Mouse (Mus musculus) cortical plate, adult 2 months (tissue): ENCODE results near the gene Acss3. TPM values are rescaled to one million over a fixed set of nuclear protein-coding genes. Genes with fewer than 3 reads are reported as not detected.

Source experiments
- H3K27ac ChIP-seq: fragments of 200-500 bp; 2 replicates; pipeline ENCODE4 v1.5.1; 2012; ENCODE audit warnings: low read length, control low read depth, inconsistent platforms; ENCODE audit not compliant: insufficient read depth
- H3K4me1 ChIP-seq: fragments of 200-500 bp; 2 replicates; pipeline ENCODE4 v1.6.1; 2011; ENCODE audit warnings: low read length; ENCODE audit not compliant: control insufficient read depth, insufficient read depth
- H3K4me3 ChIP-seq: fragments of 200-500 bp; 2 replicates; pipeline ENCODE4 v1.5.1; 2011; ENCODE audit warnings: mild to moderate bottlenecking, low read length, control low read depth; ENCODE audit not compliant: insufficient read depth
- CTCF ChIP-seq: fragments of 200-500 bp; IDR thresholded peaks from 2 replicates; pipeline ENCODE4 v1.5.1; 2011; ENCODE audit warnings: mild to moderate bottlenecking, control low read depth, low read length; ENCODE audit not compliant: insufficient read depth; ENCODE audit errors: extremely low read depth
- POLR2A ChIP-seq: fragments of 200-500 bp; IDR thresholded peaks from 2 replicates; pipeline ENCODE4 v1.6.1; 2011; ENCODE audit warnings: mild to moderate bottlenecking, low read length, control low read depth; ENCODE audit not compliant: insufficient read depth; ENCODE audit errors: extremely low read depth
- polyA plus RNA-seq: library from polyadenylated mRNA; depleted of rRNA; stranded (reverse); fragments of >200 nt; gene quantifications from 2 replicates; pipeline ENCODE4 v1.2.3, GENCODE M21; 2012; rRNA removed

Gene Acss3
- polyA plus RNA-seq, 1 experiment: 0.81 TPM

DNA sequence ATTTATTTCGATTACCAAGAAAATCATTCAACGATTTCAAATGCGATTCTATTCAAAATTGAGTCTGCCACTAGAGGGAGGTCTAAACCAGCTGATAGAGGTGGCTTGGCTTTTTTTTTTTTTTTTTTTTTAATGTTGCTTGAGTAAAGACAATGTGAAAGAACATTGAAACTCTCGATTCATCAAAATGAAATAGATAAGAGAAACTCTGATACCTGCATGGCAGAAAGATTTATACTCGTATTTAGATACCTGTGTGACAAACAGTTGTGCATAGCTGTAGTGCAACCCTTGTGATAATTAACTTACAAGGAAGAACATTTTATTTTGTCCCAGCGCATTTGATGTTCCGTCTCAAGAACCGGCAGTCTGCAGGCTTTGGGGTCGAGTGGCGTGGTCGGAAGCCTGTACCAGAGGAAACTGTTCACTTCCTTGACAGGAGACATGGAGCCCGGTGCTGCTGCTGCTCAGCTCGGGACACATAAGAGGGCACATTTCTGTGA lies 190.8 kb downstream of the Acss3 start:
- TF ChIP-seq CTCF: no peak
- no peak for TF ChIP-seq POLR2A
- Histone ChIP-seq H3K4me3 (no peak overlapping the region), H3K27ac (no peak overlapping the region), H3K4me1 (no peaks in the 10 kb centered on the region; the same call in 1 of the 2 replicates)

GRCm38 (mm10) chr10:106928576-106929332 lies 194.7 kb downstream of the Acss3 start:
- Histone ChIP-seq H3K4me3 (no peak overlapping the region), H3K27ac (no peak overlapping the region), H3K4me1 (no peaks in the 10 kb centered on the region; the same call in 1 of the 2 replicates)
- TF ChIP-seq POLR2A: no peak
- no peak for TF ChIP-seq CTCF

DNA sequence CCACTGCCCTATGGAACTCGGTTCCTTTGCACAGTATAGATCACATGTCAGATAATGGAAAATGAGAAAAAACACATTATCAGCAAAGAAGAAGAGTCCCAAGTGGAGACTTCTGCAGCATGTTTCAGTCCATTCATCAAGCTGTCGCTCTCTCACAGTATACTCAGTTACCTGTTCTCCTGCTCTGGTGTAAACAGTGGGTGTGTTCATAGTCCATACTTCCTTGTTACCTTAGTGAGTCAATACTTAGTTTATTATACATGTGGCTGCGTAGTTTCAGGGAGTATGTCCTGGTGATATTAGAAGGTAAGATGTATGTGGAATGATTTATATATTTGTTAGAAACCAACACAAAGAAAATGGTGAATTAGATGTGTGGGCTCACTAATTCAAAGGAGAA lies 198.7 kb downstream of the Acss3 start:
- Histone ChIP-seq H3K4me3 (no peak overlapping the region), H3K27ac (no peak overlapping the region), H3K4me1 (no peaks in the 10 kb centered on the region; the same call in 1 of the 2 replicates)
- no peak for TF ChIP-seq POLR2A
- TF ChIP-seq CTCF: no peak

- no peak overlapping the region for H3K4me3 ChIP-seq
- TF ChIP-seq CTCF (no peak), POLR2A (no peak)
- H3K4me1 ChIP-seq: no peaks in the 10 kb centered on the region; the same call in 1 of the 2 replicates
- no peak overlapping the region for H3K27ac ChIP-seq
Measured at GRCm38 (mm10) chr10:106924334-106924733, 199.1 kb downstream of the Acss3 start.

DNA sequence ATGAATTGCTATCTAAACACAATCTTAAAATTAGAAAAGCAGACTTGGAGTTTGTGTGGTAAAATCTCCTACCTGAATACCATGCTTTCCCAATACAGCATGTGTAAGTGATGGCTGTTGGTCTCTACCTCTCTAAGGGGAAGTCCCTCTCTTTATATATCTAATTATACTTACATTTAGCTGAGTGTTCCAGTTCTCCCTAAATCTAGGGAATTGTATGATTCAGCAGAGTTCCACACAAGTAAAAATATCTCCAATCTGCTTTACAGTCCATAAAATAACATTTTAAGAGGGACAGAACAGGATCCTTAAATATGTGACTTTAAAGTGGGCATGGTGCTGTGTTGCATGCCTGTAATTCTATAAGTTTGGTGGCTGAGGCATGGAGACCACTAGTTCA lies 208.6 kb downstream of the Acss3 start:
- no peak overlapping the region for H3K27ac ChIP-seq
- H3K4me1 ChIP-seq: no peaks in the 10 kb centered on the region; the same call in 1 of the 2 replicates
- H3K4me3 ChIP-seq: no peak overlapping the region
- TF ChIP-seq CTCF: no peak
- no peak for TF ChIP-seq POLR2A

GRCm38 (mm10) chr10:106914275-106914674 lies 209.2 kb downstream of the Acss3 start:
- Histone ChIP-seq H3K4me3 (no peak overlapping the region), H3K27ac (no peak overlapping the region), H3K4me1 (no peaks in the 10 kb centered on the region; the same call in 1 of the 2 replicates)
- TF ChIP-seq POLR2A: no peak

- Histone ChIP-seq H3K4me3 (no peak overlapping the region), H3K27ac (no peak overlapping the region), H3K4me1 (no peaks in the 10 kb centered on the region; the same call in 1 of the 2 replicates)
- TF ChIP-seq CTCF (peak; percentile 35), POLR2A (no peak)
Measured at GRCm38 (mm10) chr10:106913032-106913431, 210.4 kb downstream of the Acss3 start.

- TF ChIP-seq CTCF (no peak), POLR2A (no peak)
- H3K27ac ChIP-seq: no peak overlapping the region
- H3K4me1 ChIP-seq: no peaks in the 10 kb centered on the region; the same call in 1 of the 2 replicates
- H3K4me3 ChIP-seq: no peak overlapping the region
Measured at GRCm38 (mm10) chr10:106910108-106910507, 213.4 kb downstream of the Acss3 start.

GRCm38 (mm10) chr10:106896351-106896750 lies 227.1 kb downstream of the Acss3 start:
- no peaks in the 10 kb centered on the region; the same call in 1 of the 2 replicates for H3K4me1 ChIP-seq
- TF ChIP-seq CTCF (no peak), POLR2A (no peak)
- no peak overlapping the region for H3K4me3 ChIP-seq
- H3K27ac ChIP-seq: no peak overlapping the region

Other genes with a start within 250 kb of the Acss3 start
- gene Lin7a, start 148.0 kb upstream of the Acss3 start, polyA plus RNA-seq: 20.0 and 21.3 TPM in 2 replicates